Mouse (Mus musculus) urinary bladder, postnatal 4 days (tissue): ENCODE measurements around the gene Sdf2.
"Not testable (repeated sequence)": the region's sequence is repeated elsewhere in the genome, so short reads cannot be mapped to it uniquely, and the experiment has no call there.

Experiments
- DNase-seq, 2 experiments: peaks; one replicate each; pipeline ENCODE4 v3.0.0; 2021 to 2022; ENCODE audit warnings: low spot score in 2 of 2

The Sdf2 gene

GRCm38 (mm10) chr11:78261380-78262352, 16.1 kb downstream of the Sdf2 start, which contains the start of gene 2610507B11Rik:
Gene 2610507B11Rik, plus strand, starts transcription at chr11:78261752.
- DNase-seq: peak; percentile 91 to 92

- DNase-seq: peak in 1 of 2 experiments; percentile 60
Observed at GRCm38 (mm10) chr11:78262550-78262949, 17.0 kb downstream of the Sdf2 start.

GRCm38 (mm10) chr11:78265571-78265970, 20.0 kb downstream of the Sdf2 start:
- no peak for DNase-seq

GRCm38 (mm10) chr11:78271986-78272385, 26.4 kb downstream of the Sdf2 start:
- DNase-seq: no peak

- no peak for DNase-seq
Observed at GRCm38 (mm10) chr11:78275596-78275995, 30.1 kb downstream of the Sdf2 start.

GRCm38 (mm10) chr11:78276169-78276568, 30.6 kb downstream of the Sdf2 start:
- not testable (repeated sequence) for DNase-seq

- DNase-seq: no peak
Observed at GRCm38 (mm10) chr11:78278853-78279252, 33.3 kb downstream of the Sdf2 start.

GRCm38 (mm10) chr11:78279586-78279985, 34.0 kb downstream of the Sdf2 start:
- DNase-seq: no peak

GRCm38 (mm10) chr11:78289146-78289763, 43.7 kb downstream of the Sdf2 start:
- DNase-seq: no peak

GRCm38 (mm10) chr11:78290654-78291053, 45.1 kb downstream of the Sdf2 start, which contains the start of gene BC030499:
Gene BC030499, plus strand, starts transcription at chr11:78290841.
- DNase-seq: no peak

- no peak for DNase-seq
Observed at GRCm38 (mm10) chr11:78294585-78294984, 49.0 kb downstream of the Sdf2 start.

GRCm38 (mm10) chr11:78300917-78301316, 55.4 kb downstream of the Sdf2 start:
- DNase-seq: no peak

GRCm38 (mm10) chr11:78301357-78302084, 56.0 kb downstream of the Sdf2 start, which contains the start of gene Spag5:
Gene Spag5, plus strand, starts transcription at chr11:78301529.
- DNase-seq: peak; percentile 84 to 87
